In the genomic region with DNA sequence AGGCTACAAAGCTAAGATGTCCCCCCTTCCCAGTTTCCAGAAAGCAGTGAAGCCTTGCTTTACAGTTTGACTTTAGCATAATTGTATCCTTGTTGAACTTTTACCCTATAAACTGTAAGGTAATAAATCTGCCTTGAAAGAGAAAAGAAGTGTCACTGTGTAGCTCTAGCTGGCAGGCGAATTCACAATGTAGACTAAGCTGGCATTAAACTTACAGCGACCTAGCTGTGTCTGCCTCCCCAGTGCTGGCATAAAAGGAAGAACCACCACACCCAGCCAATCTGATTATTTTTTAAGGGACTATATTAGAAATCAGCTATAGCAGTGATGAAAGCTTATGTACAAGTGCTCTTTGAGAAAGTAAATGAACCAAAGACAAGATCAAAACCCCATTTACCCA, we compare ENCODE assay signal across 25 mouse cellular contexts.
A peak's percentile ranks its signal among the peaks of the same experiment; 100 is the strongest.
DNase-seq lines count a peak whose midpoint lies in the region; ATAC-seq and TF ChIP-seq lines count a peak whose summit lies in the region.
"Had no signal": no experiment of that assay in that cellular context is flagged by ENCODE, and none has a peak within 500 bp of the region (broad histone marks: within the 10 kb centered on the region; RNA-seq: fewer than 3 reads in every experiment).

No protein-coding gene starts in this region.

- H3K9me3 ChIP-seq in forebrain, postnatal 0 days (ENCODE audit: low read length): no peaks in the 10 kb centered on the region
- no peaks in the 10 kb centered on the region for H3K9me3 ChIP-seq in forebrain, embryonic 13.5 days (replicated peaks)
- no peaks in the 10 kb centered on the region for H3K9me3 ChIP-seq in midbrain, embryonic 10.5 days (replicated peaks)
- no peaks in the 10 kb centered on the region for H3K9me3 ChIP-seq in midbrain, embryonic 15.5 days
- no peaks in the 10 kb centered on the region for H3K9me3 ChIP-seq in hindbrain, embryonic 13.5 days
- H3K9me3 ChIP-seq: embryonic facial prominence, embryonic 12.5 days; heart, embryonic 10.5 days; liver, embryonic 15.5 days; lung, embryonic 15.5 days had no signal

- no peak overlapping the region for H3K9ac ChIP-seq in forebrain, postnatal 0 days
- H3K9ac ChIP-seq in forebrain, embryonic 13.5 days: no peak overlapping the region
- H3K9ac ChIP-seq in midbrain, embryonic 15.5 days: no peak overlapping the region
- H3K9ac ChIP-seq in hindbrain, embryonic 13.5 days: no peak overlapping the region
- H3K9ac ChIP-seq: embryonic facial prominence, embryonic 12.5 days; liver, embryonic 15.5 days; lung, embryonic 15.5 days had no signal

- H3K27ac ChIP-seq in forebrain, postnatal 0 days (ENCODE audit: low read depth, low read length): no peak overlapping the region
- H3K27ac ChIP-seq in forebrain, embryonic 13.5 days: no peak overlapping the region
- 0 out of 2 replicates have a peak overlapping the region, but pooled peaks have one; percentile 23 for H3K27ac ChIP-seq in midbrain, embryonic 10.5 days (replicated peaks)
- no peak overlapping the region for H3K27ac ChIP-seq in midbrain, embryonic 15.5 days
- H3K27ac ChIP-seq in hindbrain, embryonic 13.5 days: no peak overlapping the region
- H3K27ac ChIP-seq: embryonic facial prominence, embryonic 12.5 days; heart, embryonic 10.5 days; liver, embryonic 15.5 days; lung, embryonic 15.5 days had no signal

- DNase-seq in forebrain, postnatal 0 days: no peak
- DNase-seq in midbrain, embryonic 10.5 days (ENCODE audit: low spot score): no peak
- peak; percentile 33 for DNase-seq in large intestine, adult 2 months (ENCODE audit: low read depth, low spot score)
- DNase-seq: adrenal gland, postnatal 36 days; B cell, adult 2 months; cerebellum, adult 11-12 months; heart, postnatal 4 days; liver; lung, postnatal 36 days; right cerebral cortex, postnatal 25 days; spleen, adult 18-20 months; thymus, postnatal 14 days had no signal

- no peak for TF ChIP-seq CTCF in forebrain, postnatal 0 days (IDR thresholded peaks at IDR 0.05; ENCODE audit: low read depth)

- ATAC-seq in forebrain, postnatal 0 days: peak; percentile 54; the same call in 1 of the 2 replicates
- no peak for ATAC-seq in forebrain, embryonic 13.5 days
- ATAC-seq in midbrain, embryonic 15.5 days (replicated peaks): no peak
- ATAC-seq in hindbrain, embryonic 13.5 days (ENCODE audit: low FRiP score): peak; percentile 67; the same call in 1 of the 2 replicates
- no peak for ATAC-seq in granulocyte monocyte progenitor cell, adult 5-6 weeks (replicated peaks; ENCODE audit: poor library complexity, severe bottlenecking)
- ATAC-seq in cerebellum, adult (ENCODE audit: insufficient number of reproducible peaks, low FRiP score, low TSS enrichment): no peak

- no peaks in the 10 kb centered on the region for H3K36me3 ChIP-seq in forebrain, postnatal 0 days (ENCODE audit: insufficient read depth)
- H3K36me3 ChIP-seq in forebrain, embryonic 13.5 days (ENCODE audit: poor library complexity, severe bottlenecking): no peaks in the 10 kb centered on the region
- no peaks in the 10 kb centered on the region for H3K36me3 ChIP-seq in midbrain, embryonic 10.5 days
- H3K36me3 ChIP-seq in midbrain, embryonic 15.5 days (replicated peaks): no peaks in the 10 kb centered on the region
- H3K36me3 ChIP-seq in hindbrain, embryonic 13.5 days: no peaks in the 10 kb centered on the region
- H3K36me3 ChIP-seq: embryonic facial prominence, embryonic 12.5 days; G1E; heart, embryonic 10.5 days; liver, embryonic 15.5 days; lung, embryonic 15.5 days had no signal

- H3K4me1 ChIP-seq in forebrain, postnatal 0 days (ENCODE audit: insufficient read depth): no peaks in the 10 kb centered on the region
- peaks cover 8% of the 10 kb centered on the region for H3K4me1 ChIP-seq in forebrain, embryonic 13.5 days
- H3K4me1 ChIP-seq in midbrain, embryonic 10.5 days: peaks cover 12% of the 10 kb centered on the region
- peaks cover 11% of the 10 kb centered on the region for H3K4me1 ChIP-seq in midbrain, embryonic 15.5 days
- H3K4me1 ChIP-seq in hindbrain, embryonic 13.5 days (replicated peaks): peaks cover 12% of the 10 kb centered on the region
- H3K4me1 ChIP-seq: embryonic facial prominence, embryonic 12.5 days; heart, embryonic 10.5 days; liver, embryonic 15.5 days; lung, embryonic 15.5 days; megakaryocyte, embryonic 14.5 days had no signal

- no peak overlapping the region for H3K4me2 ChIP-seq in forebrain, postnatal 0 days (ENCODE audit: low read depth)
- H3K4me2 ChIP-seq in forebrain, embryonic 13.5 days: no peak overlapping the region
- H3K4me2 ChIP-seq in midbrain, embryonic 15.5 days: no peak overlapping the region
- no peak overlapping the region; the same call in 1 of the 2 replicates for H3K4me2 ChIP-seq in hindbrain, embryonic 13.5 days
- H3K4me2 ChIP-seq: embryonic facial prominence, embryonic 12.5 days; liver, embryonic 15.5 days; lung, embryonic 15.5 days had no signal

- H3K27me3 ChIP-seq in forebrain, postnatal 0 days (ENCODE audit: insufficient read depth, low read length): no peaks in the 10 kb centered on the region
- no peaks in the 10 kb centered on the region for H3K27me3 ChIP-seq in forebrain, embryonic 13.5 days
- peaks cover 5% of the 10 kb centered on the region; the same call in 1 of the 2 replicates for H3K27me3 ChIP-seq in midbrain, embryonic 10.5 days (ENCODE audit: low read depth, poor library complexity, severe bottlenecking)
- H3K27me3 ChIP-seq in midbrain, embryonic 15.5 days (replicated peaks): no peaks in the 10 kb centered on the region
- no peaks in the 10 kb centered on the region for H3K27me3 ChIP-seq in hindbrain, embryonic 13.5 days
- H3K27me3 ChIP-seq: CH12.LX; embryonic facial prominence, embryonic 12.5 days; liver, embryonic 15.5 days; lung, embryonic 15.5 days; megakaryocyte, embryonic 14.5 days; Patski had no signal

- 36% methylated on average over 2 of the region's 2 CpGs for WGBS in forebrain, postnatal 0 days
- WGBS in forebrain, embryonic 13.5 days: 52% methylated on average over 2 of the region's 2 CpGs
- WGBS in midbrain, embryonic 10.5 days: 56% methylated on average over 2 of the region's 2 CpGs
- 38% methylated on average over 2 of the region's 2 CpGs for WGBS in midbrain, embryonic 15.5 days
- WGBS in hindbrain, embryonic 13.5 days: 40% methylated on average over 2 of the region's 2 CpGs
- WGBS in large intestine, adult 2 months: 24% methylated on average over 2 of the region's 2 CpGs

- H3K4me3 ChIP-seq in forebrain, postnatal 0 days (ENCODE audit: low read depth, low read length): no peak overlapping the region
- no peak overlapping the region for H3K4me3 ChIP-seq in forebrain, embryonic 13.5 days
- no peak overlapping the region for H3K4me3 ChIP-seq in midbrain, embryonic 10.5 days
- H3K4me3 ChIP-seq in midbrain, embryonic 15.5 days: no peak overlapping the region
- no peak overlapping the region for H3K4me3 ChIP-seq in hindbrain, embryonic 13.5 days
- H3K4me3 ChIP-seq: embryonic facial prominence, embryonic 12.5 days; heart, embryonic 10.5 days; liver, embryonic 15.5 days; lung, embryonic 15.5 days; megakaryocyte, embryonic 14.5 days had no signal

Comparison
In these comparisons a context has a peak if more than half of its experiments do, and no peak if none do; other contexts are left out.
1. ATAC-seq: peak in forebrain, postnatal 0 days (single experiment) and hindbrain, embryonic 13.5 days (single experiment); none in forebrain, embryonic 13.5 days (single experiment), midbrain, embryonic 15.5 days (single experiment), granulocyte monocyte progenitor cell, adult 5-6 weeks (single experiment) and cerebellum, adult (single experiment).